Mouse (Mus musculus): ENCODE results near the gene Syt3. TPM values are rescaled to one million over a fixed set of nuclear protein-coding genes. Genes with fewer than 3 reads are reported as not detected.

Gene Syt3
- 4.6 TPM for polyA plus RNA-seq (2015; fragmentation: Illumina TruSeq; extraction: RNeasy Lipid Tissue Mini Kit (QIAGEN cat#74804); ENCODE audit: insufficient read depth, low read depth, low replicate concordance)

DNA sequence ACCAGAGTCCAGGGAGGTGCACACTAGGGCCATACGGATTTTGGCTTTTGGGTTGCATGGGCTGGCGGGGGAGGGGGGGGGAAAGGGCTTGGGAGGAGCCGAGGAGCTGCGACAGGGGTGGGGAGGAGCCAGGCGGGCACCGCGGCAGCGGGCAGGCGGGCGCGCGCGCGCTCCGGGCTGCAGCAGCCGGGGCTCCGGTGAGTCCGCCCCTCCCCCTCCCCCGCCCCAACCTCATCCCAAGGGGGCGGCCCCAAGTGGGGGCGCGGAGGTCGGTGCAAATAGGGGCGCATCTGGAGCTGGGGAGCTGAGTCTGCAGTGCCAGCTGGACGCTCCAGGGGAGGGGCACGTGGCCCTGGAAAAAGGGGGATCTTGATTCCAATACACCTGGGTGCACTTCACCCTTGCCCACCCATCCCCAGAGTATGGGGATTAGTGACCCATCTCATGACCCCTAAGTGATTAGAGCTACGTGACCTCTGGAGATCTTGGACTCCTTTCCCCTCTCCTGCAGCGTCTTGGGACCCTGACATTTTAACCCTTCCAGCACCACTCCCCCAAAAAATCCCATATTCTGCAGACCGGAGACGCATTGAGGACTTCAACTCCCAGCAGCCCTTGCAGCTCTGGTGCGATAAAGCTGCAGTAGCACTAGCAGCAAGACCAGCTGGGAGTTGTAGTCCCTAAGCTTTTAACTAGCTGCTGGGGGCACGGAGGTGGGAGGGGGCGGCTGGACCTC lies at the start of gene Syt3:
Syt3 (plus strand) TSS at position 123 of the 736 bp plus-strand sequence.

DNA sequence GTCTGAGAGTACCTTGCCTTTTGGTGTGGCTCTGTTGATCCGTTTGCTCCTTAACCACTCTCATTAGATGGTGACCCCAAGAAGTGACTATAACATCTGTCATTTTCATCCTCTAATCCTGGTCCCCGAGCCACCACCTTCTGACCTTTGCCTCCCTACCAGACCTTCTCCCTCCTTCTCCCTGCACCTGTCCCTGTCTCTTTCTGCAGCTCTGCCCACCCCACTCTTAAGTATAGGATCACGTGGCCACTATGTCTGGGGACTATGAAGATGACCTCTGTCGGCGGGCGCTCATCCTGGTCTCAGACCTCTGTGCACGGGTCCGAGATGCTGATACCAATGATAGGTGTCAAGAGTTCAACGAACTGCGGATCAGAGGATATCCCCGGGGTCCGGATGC lies 1.8 kb downstream of the Syt3 start, which contains the start of gene 1700008O03Rik:
1700008O03Rik (minus strand) TSS at position 101 of the 400 bp plus-strand sequence.

DNA sequence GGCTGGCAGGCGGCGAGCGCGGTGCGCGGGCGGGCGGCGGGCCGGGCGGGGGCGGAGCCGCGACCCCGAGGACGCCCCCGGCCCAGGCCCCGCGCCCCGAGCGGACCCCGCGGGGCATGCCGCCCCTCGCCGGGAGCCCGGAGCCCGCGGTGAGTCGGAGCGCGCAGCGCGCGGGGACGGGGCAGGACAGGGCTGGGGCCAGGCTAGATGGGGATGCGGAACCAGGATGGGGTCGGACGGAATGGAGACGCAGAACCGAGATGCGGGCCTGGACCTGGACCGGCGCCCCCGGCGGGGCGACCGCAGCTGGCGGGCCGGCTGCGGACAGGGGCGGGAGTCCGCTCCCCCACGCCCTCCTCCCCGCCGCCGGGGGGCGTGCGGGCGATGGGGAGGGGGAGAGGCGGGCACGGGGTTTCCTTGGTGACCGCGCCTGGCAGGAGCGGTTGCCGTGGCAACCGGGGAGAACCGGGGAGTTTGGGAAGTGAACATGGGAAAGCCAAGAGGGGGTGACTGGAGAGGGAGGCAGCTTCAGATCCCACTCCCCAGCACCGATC lies 45.1 kb downstream of the Syt3 start, which contains the start of gene Lrrc4b:
Lrrc4b (plus strand) TSS at position 51 of the 554 bp plus-strand sequence.

Other genes starting within 250 kb of the Syt3 start
- not detected for gene Klk1b16, start 247.3 kb upstream of the Syt3 start, polyA plus RNA-seq (2015; fragmentation: Illumina TruSeq; extraction: RNeasy Lipid Tissue Mini Kit (QIAGEN cat#74804); ENCODE audit: insufficient read depth, low read depth, low replicate concordance)
- gene Klk1b24, start 195.9 kb upstream of the Syt3 start, polyA plus RNA-seq (2015; fragmentation: Illumina TruSeq; extraction: RNeasy Lipid Tissue Mini Kit (QIAGEN cat#74804); ENCODE audit: insufficient read depth, low read depth, low replicate concordance): 8.0 TPM
- 12.3 TPM for gene Klk1b3, start 185.9 kb upstream of the Syt3 start, polyA plus RNA-seq (2015; fragmentation: Illumina TruSeq; extraction: RNeasy Lipid Tissue Mini Kit (QIAGEN cat#74804); ENCODE audit: insufficient read depth, low read depth, low replicate concordance)
- 12.1 TPM for gene Klk1b4, start 176.7 kb upstream of the Syt3 start, polyA plus RNA-seq (2015; fragmentation: Illumina TruSeq; extraction: RNeasy Lipid Tissue Mini Kit (QIAGEN cat#74804); ENCODE audit: insufficient read depth, low read depth, low replicate concordance)
- gene Klk1b5, start 168.2 kb upstream of the Syt3 start, polyA plus RNA-seq (2015; fragmentation: Illumina TruSeq; extraction: RNeasy Lipid Tissue Mini Kit (QIAGEN cat#74804); ENCODE audit: insufficient read depth, low read depth, low replicate concordance): 50.2 TPM
- gene Klk1, start 158.7 kb upstream of the Syt3 start, polyA plus RNA-seq (2015; fragmentation: Illumina TruSeq; extraction: RNeasy Lipid Tissue Mini Kit (QIAGEN cat#74804); ENCODE audit: insufficient read depth, low read depth, low replicate concordance): 6,154 TPM
- gene Gm36864, start 147.9 kb upstream of the Syt3 start, polyA plus RNA-seq (2015; fragmentation: Illumina TruSeq; extraction: RNeasy Lipid Tissue Mini Kit (QIAGEN cat#74804); ENCODE audit: insufficient read depth, low read depth, low replicate concordance): not detected
- gene 1700028J19Rik, start 137.4 kb upstream of the Syt3 start, polyA plus RNA-seq (2015; fragmentation: Illumina TruSeq; extraction: RNeasy Lipid Tissue Mini Kit (QIAGEN cat#74804); ENCODE audit: insufficient read depth, low read depth, low replicate concordance): 0.65 TPM
- 32.6 TPM for gene 2410002F23Rik, start 137.4 kb upstream of the Syt3 start, polyA plus RNA-seq (2015; fragmentation: Illumina TruSeq; extraction: RNeasy Lipid Tissue Mini Kit (QIAGEN cat#74804); ENCODE audit: insufficient read depth, low read depth, low replicate concordance)
- not detected for gene Acp4, start 126.7 kb upstream of the Syt3 start, polyA plus RNA-seq (2015; fragmentation: Illumina TruSeq; extraction: RNeasy Lipid Tissue Mini Kit (QIAGEN cat#74804); ENCODE audit: insufficient read depth, low read depth, low replicate concordance)
- gene Gm15517, start 122.7 kb upstream of the Syt3 start, polyA plus RNA-seq (2015; fragmentation: Illumina TruSeq; extraction: RNeasy Lipid Tissue Mini Kit (QIAGEN cat#74804); ENCODE audit: insufficient read depth, low read depth, low replicate concordance): not detected
- 2.9 TPM for gene Clec11a, start 77.2 kb upstream of the Syt3 start, polyA plus RNA-seq (2015; fragmentation: Illumina TruSeq; extraction: RNeasy Lipid Tissue Mini Kit (QIAGEN cat#74804); ENCODE audit: insufficient read depth, low read depth, low replicate concordance)
- 9.9 TPM for gene Shank1, start 73.8 kb upstream of the Syt3 start, polyA plus RNA-seq (2015; fragmentation: Illumina TruSeq; extraction: RNeasy Lipid Tissue Mini Kit (QIAGEN cat#74804); ENCODE audit: insufficient read depth, low read depth, low replicate concordance)
- gene 1700008O03Rik, start 1.7 kb downstream of the Syt3 start, polyA plus RNA-seq (2015; fragmentation: Illumina TruSeq; extraction: RNeasy Lipid Tissue Mini Kit (QIAGEN cat#74804); ENCODE audit: insufficient read depth, low read depth, low replicate concordance): not detected
- not detected for gene Lrrc4b, start 44.9 kb downstream of the Syt3 start, polyA plus RNA-seq (2015; fragmentation: Illumina TruSeq; extraction: RNeasy Lipid Tissue Mini Kit (QIAGEN cat#74804); ENCODE audit: insufficient read depth, low read depth, low replicate concordance)
- not detected for gene Aspdh, start 81.3 kb downstream of the Syt3 start, polyA plus RNA-seq (2015; fragmentation: Illumina TruSeq; extraction: RNeasy Lipid Tissue Mini Kit (QIAGEN cat#74804); ENCODE audit: insufficient read depth, low read depth, low replicate concordance)
- 38.2 TPM for gene Josd2, start 83.9 kb downstream of the Syt3 start, polyA plus RNA-seq (2015; fragmentation: Illumina TruSeq; extraction: RNeasy Lipid Tissue Mini Kit (QIAGEN cat#74804); ENCODE audit: insufficient read depth, low read depth, low replicate concordance)
- gene Emc10, start 112.4 kb downstream of the Syt3 start, polyA plus RNA-seq (2015; fragmentation: Illumina TruSeq; extraction: RNeasy Lipid Tissue Mini Kit (QIAGEN cat#74804); ENCODE audit: insufficient read depth, low read depth, low replicate concordance): 33.0 TPM
- 6.0 TPM for gene Fam71e1, start 112.5 kb downstream of the Syt3 start, polyA plus RNA-seq (2015; fragmentation: Illumina TruSeq; extraction: RNeasy Lipid Tissue Mini Kit (QIAGEN cat#74804); ENCODE audit: insufficient read depth, low read depth, low replicate concordance)
- gene Mybpc2, start 140.6 kb downstream of the Syt3 start, polyA plus RNA-seq (2015; fragmentation: Illumina TruSeq; extraction: RNeasy Lipid Tissue Mini Kit (QIAGEN cat#74804); ENCODE audit: insufficient read depth, low read depth, low replicate concordance): 0.37 TPM
- gene Spib, start 148.0 kb downstream of the Syt3 start, polyA plus RNA-seq (2015; fragmentation: Illumina TruSeq; extraction: RNeasy Lipid Tissue Mini Kit (QIAGEN cat#74804); ENCODE audit: insufficient read depth, low read depth, low replicate concordance): 0.50 TPM
- 12.0 TPM for gene Pold1, start 164.7 kb downstream of the Syt3 start, polyA plus RNA-seq (2015; fragmentation: Illumina TruSeq; extraction: RNeasy Lipid Tissue Mini Kit (QIAGEN cat#74804); ENCODE audit: insufficient read depth, low read depth, low replicate concordance)
- gene Nr1h2, start 169.8 kb downstream of the Syt3 start, polyA plus RNA-seq (2015; fragmentation: Illumina TruSeq; extraction: RNeasy Lipid Tissue Mini Kit (QIAGEN cat#74804); ENCODE audit: insufficient read depth, low read depth, low replicate concordance): 41.0 TPM
- 0.72 TPM for gene Napsa, start 188.3 kb downstream of the Syt3 start, polyA plus RNA-seq (2015; fragmentation: Illumina TruSeq; extraction: RNeasy Lipid Tissue Mini Kit (QIAGEN cat#74804); ENCODE audit: insufficient read depth, low read depth, low replicate concordance)
- 3.5 TPM for gene Kcnc3, start 206.6 kb downstream of the Syt3 start, polyA plus RNA-seq (2015; fragmentation: Illumina TruSeq; extraction: RNeasy Lipid Tissue Mini Kit (QIAGEN cat#74804); ENCODE audit: insufficient read depth, low read depth, low replicate concordance)